Mouse (Mus musculus): ENCODE data around the gene Gucd1.

DNA sequence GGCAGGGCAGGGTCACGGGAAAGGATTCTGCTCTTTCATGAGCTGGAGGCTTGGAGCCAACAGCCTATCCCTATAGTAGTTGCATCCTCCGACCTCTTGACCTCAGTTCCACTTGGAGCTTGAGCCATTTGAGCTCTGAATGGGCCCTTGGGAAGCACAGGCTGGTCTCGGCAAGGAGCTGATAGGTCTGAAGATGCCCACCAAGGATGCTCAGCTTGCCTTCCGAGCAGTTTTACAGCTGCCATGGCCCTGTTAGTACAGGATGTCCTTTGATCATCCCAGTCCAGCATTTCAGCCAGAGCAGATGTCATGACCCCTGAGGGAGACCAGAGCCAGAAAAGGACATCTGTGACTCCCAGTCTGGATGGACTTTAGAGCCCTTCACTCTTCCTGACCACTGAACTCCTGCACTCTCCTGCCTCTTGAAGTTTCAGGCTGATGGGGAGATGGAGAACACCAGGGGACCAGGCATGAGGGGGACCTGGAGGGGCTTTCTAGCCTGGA lies 189.5 kb downstream of the Gucd1 start:
- TF ChIP-seq CTCF (IDR thresholded peaks at IDR 0.05; ENCODE audit: low read depth, low read length) (no peak), POLR2A (IDR thresholded peaks at IDR 0.05; ENCODE audit: borderline replicate concordance, low read depth, low read length) (no peak)
